Mouse (Mus musculus): ENCODE data around the gene Mlph. TPM values are rescaled to one million over a fixed set of nuclear protein-coding genes. Genes with fewer than 3 reads are reported as not detected.
A peak's percentile ranks its signal among the peaks of the same experiment; 100 is the strongest.

The Mlph gene
- polyA plus RNA-seq, 1 experiment from 2014 or later: 0.13 TPM

DNA sequence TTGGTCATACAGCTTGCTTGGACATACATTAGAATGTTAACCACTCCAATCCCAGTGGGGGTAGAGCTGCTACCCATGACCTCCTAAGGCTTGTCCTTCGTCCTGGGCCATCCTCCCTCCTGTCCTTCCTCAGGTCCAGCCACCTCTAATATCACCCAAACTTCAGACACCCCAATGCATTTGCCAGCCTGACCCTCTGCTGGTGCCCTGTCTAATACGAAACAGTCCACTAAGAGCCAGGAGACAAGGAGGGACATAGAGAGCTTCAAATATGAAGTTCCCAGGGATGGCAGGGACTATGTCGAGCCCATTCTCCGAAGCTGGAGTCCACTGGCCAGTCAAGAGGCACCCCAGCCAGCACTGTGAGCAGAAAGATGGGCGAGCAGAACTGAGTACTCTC, 82.8 kb downstream of the Mlph start:
- 87% methylated on average over 5 of the region's 5 CpGs for WGBS
- Histone ChIP-seq H3K27me3 (ENCODE audit: control insufficient read depth, insufficient read depth, low read length) (no peaks in the 10 kb centered on the region), H3K4me3 (replicated peaks; ENCODE audit: low read length) (peak overlapping the region; percentile 56), H3K4me1 (replicated peaks; ENCODE audit: control insufficient read depth, insufficient read depth, low read length) (peaks cover 14% of the 10 kb centered on the region; the same call in 1 of the 2 replicates), H3K9me3 (ENCODE audit: control insufficient read depth, low read length) (0 out of 2 replicates have a peak, but pooled peaks cover 3% of the 10 kb centered on the region), H3K9ac (peak overlapping the region; percentile 81), H3K4me2 (replicated peaks) (peak overlapping the region; percentile 82), H3K36me3 (replicated peaks; ENCODE audit: control insufficient read depth, insufficient read depth) (no peaks in the 10 kb centered on the region), H3K27ac (no peak overlapping the region)
- ATAC-seq (ENCODE audit: low FRiP score) (no peak), DNase-seq (ENCODE audit: low spot score) (no peak)

- Histone ChIP-seq H3K9me3 (ENCODE audit: control insufficient read depth, low read length) (0 out of 2 replicates have a peak, but pooled peaks cover 3% of the 10 kb centered on the region), H3K9ac (peak within 1 kb of the TSS; percentile 81), H3K27ac (peak within 1 kb of the TSS; percentile 60), H3K4me3 (replicated peaks; ENCODE audit: low read length) (peak within 1 kb of the TSS; percentile 56), H3K27me3 (ENCODE audit: control insufficient read depth, insufficient read depth, low read length) (no peaks in the 10 kb centered on the region), H3K4me2 (replicated peaks) (peak within 1 kb of the TSS; percentile 82), H3K4me1 (replicated peaks; ENCODE audit: control insufficient read depth, insufficient read depth, low read length) (peaks cover 14% of the 10 kb centered on the region; the same call in 1 of the 2 replicates), H3K36me3 (replicated peaks; ENCODE audit: control insufficient read depth, insufficient read depth) (no peaks in the 10 kb centered on the region)
- 2% methylated on average over 59 of the region's 59 CpGs for WGBS
- DNase-seq (ENCODE audit: low spot score) (peak; percentile 63), ATAC-seq (ENCODE audit: low FRiP score) (peak; percentile 84)
Measured at GRCm38 (mm10) chr1:90998268-90998890, 83.5 kb downstream of the Mlph start, which contains the start of gene Lrrfip1. TSS of gene Lrrfip1 (plus strand) at chr1:90998737.

GRCm38 (mm10) chr1:90998891-90999611, 84.2 kb downstream of the Mlph start:
- WGBS: 2% methylated on average over 40 of the region's 41 CpGs
- peak overlapping the region; percentile 82 for H3K4me2 ChIP-seq (replicated peaks)
- H3K27me3 ChIP-seq (ENCODE audit: control insufficient read depth, insufficient read depth, low read length): no peaks in the 10 kb centered on the region

DNA sequence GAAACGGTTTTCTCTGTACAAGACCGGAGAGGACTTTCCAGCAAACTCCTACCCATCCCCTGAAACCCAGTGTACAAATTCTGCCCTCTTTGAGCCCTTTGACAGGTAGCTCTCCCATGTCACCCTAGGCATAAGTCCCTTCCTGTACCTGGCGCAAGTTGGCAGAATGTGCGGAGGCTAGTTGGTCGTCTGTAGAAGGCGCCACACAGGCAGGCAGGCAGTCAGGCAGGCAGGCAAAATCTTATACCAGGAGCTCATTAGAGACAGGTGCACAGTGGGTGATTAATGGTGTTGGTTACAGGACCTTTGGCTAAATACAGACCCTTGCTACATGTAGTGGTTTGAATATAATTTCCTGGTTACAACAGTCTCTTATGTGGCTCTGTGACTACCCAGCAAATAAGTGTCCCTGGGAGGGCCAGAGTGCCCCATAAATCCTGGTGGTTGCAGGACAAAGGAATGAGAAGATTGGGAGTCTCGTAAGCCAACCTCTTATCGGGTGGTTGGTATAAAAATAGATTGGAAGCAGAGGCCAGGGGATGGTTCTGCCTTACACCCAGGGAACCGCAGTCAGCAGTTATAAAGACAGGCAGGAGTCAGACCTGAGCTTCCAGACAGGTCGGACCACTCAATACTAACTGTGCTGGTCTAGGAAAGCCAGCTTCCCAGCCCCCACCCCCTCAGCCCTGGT, 85.2 kb downstream of the Mlph start:
- no peaks in the 10 kb centered on the region for H3K27me3 ChIP-seq (ENCODE audit: control insufficient read depth, insufficient read depth, low read length)
- H3K36me3 ChIP-seq (replicated peaks; ENCODE audit: control insufficient read depth, insufficient read depth): no peaks in the 10 kb centered on the region
- WGBS: 70% methylated on average over 10 of the region's 10 CpGs
- peak overlapping the region; percentile 56 for H3K4me3 ChIP-seq (replicated peaks; ENCODE audit: low read length)
- 0 out of 2 replicates have a peak, but pooled peaks cover 3% of the 10 kb centered on the region for H3K9me3 ChIP-seq (ENCODE audit: control insufficient read depth, low read length)
- DNase-seq (ENCODE audit: low spot score) (no peak), ATAC-seq (ENCODE audit: low FRiP score) (no peak)
- H3K9ac ChIP-seq: peak overlapping the region; percentile 81; the same call in 1 of the 2 replicates
- peak overlapping the region; percentile 82 for H3K4me2 ChIP-seq (replicated peaks)
- H3K4me1 ChIP-seq (replicated peaks; ENCODE audit: control insufficient read depth, insufficient read depth, low read length): peaks cover 14% of the 10 kb centered on the region; the same call in 1 of the 2 replicates
- no peak overlapping the region for H3K27ac ChIP-seq

More at GRCm38 (mm10) chr1:90998891-90999611, 84.2 kb downstream of the Mlph start:
- ATAC-seq (ENCODE audit: low FRiP score) (peak; percentile 74), DNase-seq (ENCODE audit: low spot score) (peak; percentile 41)
- Histone ChIP-seq H3K4me3 (replicated peaks; ENCODE audit: low read length) (peak overlapping the region; percentile 56), H3K9ac (peak overlapping the region; percentile 81), H3K27ac (peak overlapping the region; percentile 60), H3K9me3 (ENCODE audit: control insufficient read depth, low read length) (0 out of 2 replicates have a peak, but pooled peaks cover 3% of the 10 kb centered on the region), H3K4me1 (replicated peaks; ENCODE audit: control insufficient read depth, insufficient read depth, low read length) (peaks cover 14% of the 10 kb centered on the region; the same call in 1 of the 2 replicates), H3K36me3 (replicated peaks; ENCODE audit: control insufficient read depth, insufficient read depth) (no peaks in the 10 kb centered on the region)

Other genes with a start within 250 kb of the Mlph start
- 11.9 and 12.6 TPM in 2 replicates for gene Col6a3, start 71.1 kb upstream of the Mlph start, polyA plus RNA-seq (2014; fragmentation: Nextera tagmentation; extraction: Ambion mirVana)
- not detected in 2 replicates for gene Prlh, start 38.0 kb downstream of the Mlph start, polyA plus RNA-seq (2014; fragmentation: Nextera tagmentation; extraction: Ambion mirVana)
- gene Rab17, start 54.6 kb downstream of the Mlph start, polyA plus RNA-seq (2014; fragmentation: Nextera tagmentation; extraction: Ambion mirVana): 0.13 TPM in 1 of 2 replicates, not detected in the other
- gene Lrrfip1, start 83.7 kb downstream of the Mlph start, polyA plus RNA-seq (2014; fragmentation: Nextera tagmentation; extraction: Ambion mirVana): 39.5 and 43.3 TPM in 2 replicates
- 0.43 and 0.78 TPM in 2 replicates for gene Rbm44, start 230.0 kb downstream of the Mlph start, polyA plus RNA-seq (2014; fragmentation: Nextera tagmentation; extraction: Ambion mirVana)